Mouse (Mus musculus): Measurements from ENCODE around the gene Gmppb. TPM values are rescaled to one million over a fixed set of nuclear protein-coding genes. Genes with fewer than 3 reads are reported as not detected.

The Gmppb gene
- total RNA-seq, 1 experiment from 2014 or later, result 22.1 TPM

DNA sequence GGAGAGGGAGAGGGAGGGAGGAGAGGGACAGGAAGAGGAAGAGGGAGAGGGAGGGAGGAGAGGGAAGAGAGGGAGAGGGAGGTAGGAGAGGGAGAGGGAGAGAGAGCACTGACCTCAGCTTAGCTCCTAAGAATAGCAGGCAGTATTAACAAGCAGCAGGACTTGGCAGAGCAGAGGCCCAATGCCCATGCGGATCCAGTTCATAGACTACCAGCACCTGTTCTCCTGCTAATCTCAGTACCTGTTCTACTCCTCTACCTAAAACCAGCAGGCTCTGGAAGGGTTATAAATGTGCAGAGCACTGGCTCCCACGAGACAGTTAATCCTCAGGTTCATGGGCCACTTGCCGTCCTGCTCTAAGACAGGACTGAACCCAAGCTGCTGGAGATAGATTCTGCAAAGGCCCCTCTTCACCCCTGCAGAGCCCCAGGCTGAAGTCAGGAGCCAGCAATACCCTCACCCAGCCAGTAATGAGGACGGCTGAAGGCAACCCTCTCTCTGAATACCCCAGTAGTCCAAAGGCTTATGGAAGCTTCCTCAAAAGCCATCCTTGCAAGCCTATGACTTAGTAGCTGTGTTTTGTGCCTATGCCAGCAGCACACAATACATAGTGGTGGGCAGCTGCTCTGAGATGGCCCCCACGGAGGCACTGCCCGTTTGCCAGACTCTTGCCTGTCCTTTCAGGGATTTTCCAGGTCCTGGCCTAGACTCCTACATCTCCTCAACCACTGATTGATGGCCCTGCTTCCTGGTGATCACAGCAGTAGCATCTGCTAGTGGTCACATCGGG is 24.3 kb downstream of the Gmppb start:
- DNase-seq, result no peak

DNA sequence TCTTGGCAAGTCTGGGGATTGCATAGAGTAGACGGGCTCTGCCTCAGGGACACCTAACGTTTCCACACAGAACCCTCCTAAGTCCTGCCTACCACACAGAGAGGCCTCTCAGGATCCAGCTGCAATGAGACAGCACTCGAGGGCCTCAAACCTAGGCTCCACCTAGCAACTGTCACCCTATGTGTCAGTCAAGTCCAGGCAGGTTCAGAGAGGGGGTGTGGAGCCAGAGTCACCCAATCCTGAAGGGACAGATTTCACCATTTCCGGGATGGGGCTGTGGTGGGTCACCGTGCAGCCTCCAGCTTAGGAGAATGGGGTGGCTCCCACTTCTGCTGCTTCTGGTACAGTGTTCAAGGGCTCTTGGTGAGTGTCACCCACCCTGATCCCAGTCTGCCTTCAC is 31.1 kb downstream of the Gmppb start, which contains the start of gene Mst1:
Gene Mst1, plus strand, starts transcription at position 269 of the 400 bp plus-strand sequence.
- no peak for DNase-seq

DNA sequence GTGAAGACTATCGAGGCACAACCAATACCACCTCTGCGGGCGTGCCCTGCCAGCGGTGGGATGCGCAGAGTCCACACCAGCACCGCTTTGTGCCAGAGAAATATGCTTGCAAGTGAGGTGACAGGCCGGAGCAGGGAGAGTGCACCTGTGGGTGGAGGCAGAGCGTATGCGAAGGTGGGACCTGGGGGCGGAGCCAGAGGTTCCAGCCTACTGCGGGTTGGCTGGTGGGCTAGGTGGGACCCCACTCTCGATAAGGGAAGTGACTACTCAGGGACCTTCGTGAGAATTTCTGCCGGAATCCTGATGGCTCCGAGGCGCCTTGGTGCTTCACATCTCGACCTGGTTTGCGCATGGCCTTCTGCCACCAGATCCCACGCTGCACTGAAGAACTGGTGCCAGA is 33.5 kb downstream of the Gmppb start:
- no peak for DNase-seq

DNA sequence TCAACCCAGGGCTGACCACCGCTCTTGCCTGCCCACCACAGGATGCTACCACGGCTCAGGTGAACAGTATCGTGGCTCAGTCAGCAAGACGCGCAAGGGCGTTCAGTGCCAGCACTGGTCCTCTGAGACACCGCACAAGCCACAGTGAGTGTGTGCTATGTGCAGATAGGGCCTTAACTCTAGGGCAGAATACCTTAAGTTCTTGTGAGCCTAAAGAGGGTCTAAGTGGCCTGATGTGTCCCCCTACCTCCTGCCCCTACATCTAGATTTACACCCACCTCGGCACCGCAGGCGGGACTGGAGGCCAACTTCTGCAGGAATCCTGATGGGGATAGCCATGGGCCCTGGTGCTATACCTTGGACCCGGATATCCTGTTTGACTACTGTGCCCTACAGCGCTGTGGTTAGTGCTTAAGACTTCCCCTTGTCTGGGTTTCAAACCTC is 34.0 kb downstream of the Gmppb start, which contains the start of gene Rnf123:
Gene Rnf123, minus strand, starts transcription at position 359 of the 444 bp plus-strand sequence.
- no peak for DNase-seq

DNA sequence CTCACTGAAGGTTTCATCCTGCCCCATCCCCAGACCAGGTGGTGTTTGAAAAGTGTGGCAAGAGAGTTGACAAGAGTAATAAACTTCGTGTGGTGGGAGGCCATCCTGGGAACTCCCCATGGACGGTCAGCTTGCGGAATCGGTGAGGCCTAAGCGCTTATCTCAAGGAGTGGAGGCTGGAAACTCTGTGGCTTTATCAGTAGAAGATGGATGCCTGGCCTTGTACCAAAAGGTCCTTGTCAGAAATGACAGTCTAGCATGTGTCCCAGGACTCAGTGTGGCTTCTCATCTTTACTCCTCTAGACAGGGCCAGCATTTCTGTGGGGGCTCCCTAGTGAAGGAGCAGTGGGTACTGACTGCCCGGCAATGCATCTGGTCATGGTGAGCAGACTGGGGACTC is 34.5 kb downstream of the Gmppb start:
- no peak for DNase-seq

DNA sequence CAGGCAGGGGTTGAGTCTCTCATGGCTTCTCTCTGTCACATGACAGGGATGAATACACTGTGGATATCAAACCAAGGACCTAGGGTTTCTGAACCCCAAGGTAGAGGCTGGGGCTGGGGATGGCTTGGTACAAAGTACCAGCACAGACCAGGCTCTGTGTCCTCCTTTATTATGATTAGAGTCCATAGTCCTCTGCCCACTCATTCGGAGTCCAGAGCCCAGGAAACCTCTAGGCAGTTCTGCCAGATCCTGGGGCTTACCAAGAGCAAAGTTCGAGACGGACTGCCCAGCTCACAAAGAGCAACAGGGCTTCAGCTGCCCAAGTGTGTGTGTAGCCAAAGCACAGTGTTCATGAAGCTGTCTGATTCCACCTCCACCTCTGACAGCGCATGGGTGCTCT is 36.2 kb downstream of the Gmppb start:
- no peak for DNase-seq

DNA sequence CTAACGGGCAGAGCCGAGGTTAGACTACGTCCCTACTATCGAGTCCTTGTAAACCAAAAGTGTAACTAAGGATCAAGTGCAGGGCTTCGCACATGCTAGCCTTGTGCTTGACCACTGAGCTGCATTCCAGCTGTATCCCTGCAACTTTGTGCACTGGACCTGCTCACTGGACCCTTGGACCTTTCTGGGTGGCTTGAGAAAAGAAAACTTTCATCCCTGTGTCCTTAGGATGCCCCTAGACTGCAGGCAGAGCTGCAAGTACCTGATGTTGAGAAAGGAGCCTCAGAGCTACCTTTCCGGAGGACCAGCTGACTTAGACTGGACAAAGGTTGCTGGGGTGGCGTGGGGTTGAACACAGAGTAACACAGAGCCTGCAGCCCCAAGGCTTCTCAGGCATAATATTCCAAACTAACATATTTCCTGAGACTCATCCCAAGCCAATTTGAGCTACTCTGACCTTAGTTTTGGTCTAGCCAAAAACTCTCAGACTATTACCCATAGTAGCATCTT is 41.6 kb downstream of the Gmppb start:
- DNase-seq, result no peak

DNA sequence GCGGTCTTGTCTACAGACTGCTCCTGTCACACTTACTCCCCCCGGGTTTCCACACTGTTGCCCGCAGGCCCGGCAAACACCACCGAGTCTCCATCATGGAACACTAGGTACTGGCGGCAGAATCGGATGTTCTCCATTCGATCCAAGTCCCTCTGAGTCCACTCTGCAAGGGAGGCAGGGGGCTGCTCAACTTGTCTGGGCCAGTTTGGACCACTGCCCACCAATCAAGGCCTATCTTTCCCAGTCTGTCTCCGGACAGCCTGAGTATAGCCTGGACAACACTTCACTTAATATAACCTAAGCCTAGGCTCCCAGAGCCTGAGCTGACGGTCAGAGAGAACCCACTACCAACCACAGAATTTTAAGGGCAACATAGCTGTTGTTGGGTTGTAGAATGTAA is 44.5 kb downstream of the Gmppb start:
- DNase-seq, result no peak

DNA sequence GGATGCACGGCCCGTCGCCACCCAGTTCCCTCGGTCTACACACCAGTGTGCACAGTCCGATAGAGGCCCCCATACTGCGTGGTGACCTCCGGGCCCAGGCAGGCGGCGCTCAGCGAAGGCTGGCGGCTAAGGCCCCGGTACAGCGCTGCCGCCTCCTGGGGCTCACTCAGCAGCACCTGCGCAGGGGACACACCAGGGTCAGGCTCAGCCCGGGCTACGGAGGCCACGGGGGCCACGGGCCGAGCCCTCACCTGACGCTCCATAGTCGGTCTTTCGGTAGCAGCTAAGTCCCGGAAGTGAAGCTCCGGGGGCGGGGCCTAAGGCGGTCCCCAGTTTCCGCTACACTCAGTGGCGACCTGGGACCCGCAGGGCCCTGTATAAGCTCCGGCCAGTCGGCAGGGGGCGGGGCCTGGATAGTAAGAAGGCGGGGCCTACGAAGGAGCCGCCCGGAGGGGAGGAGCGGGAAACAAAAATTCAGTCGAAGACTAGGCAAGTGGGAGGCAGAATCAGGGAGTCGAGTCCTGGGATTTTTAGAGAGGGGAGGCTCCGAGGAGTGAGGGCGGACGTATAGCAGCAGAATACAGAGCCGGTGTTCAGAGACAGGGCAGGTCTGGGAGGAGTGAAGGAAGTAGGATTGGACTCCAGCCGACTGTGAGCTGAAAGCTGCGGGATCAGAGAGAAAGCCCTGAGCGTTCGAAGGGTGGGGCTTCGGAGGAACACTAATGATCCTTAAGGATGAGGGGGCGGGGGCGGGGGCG is 45.3 kb downstream of the Gmppb start, which contains the start of gene Apeh:
Gene Apeh, minus strand, starts transcription at position 423 of the 758 bp plus-strand sequence.
- DNase-seq, result peak; percentile 96

DNA sequence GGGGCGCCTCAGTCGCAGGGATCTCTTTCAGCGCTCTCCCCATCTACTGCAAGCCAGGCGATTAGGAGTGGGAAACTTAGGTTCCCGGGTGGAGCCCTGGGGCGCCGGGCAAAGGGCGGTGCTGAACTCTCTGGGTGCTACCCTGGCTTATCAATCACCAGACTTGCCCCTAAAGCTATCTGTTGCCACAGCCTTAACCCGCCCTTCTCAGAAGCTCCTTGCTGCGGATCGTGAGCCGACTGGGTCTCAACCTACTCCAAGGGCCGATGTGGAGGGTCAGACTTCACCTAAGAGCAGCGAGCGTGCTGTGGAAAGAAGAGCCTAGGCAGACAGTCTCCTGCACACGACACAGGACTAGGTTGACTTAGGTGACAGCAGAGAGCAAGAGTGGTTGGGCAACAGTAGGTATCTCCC is 46.0 kb downstream of the Gmppb start:
- DNase-seq, result no peak

DNA sequence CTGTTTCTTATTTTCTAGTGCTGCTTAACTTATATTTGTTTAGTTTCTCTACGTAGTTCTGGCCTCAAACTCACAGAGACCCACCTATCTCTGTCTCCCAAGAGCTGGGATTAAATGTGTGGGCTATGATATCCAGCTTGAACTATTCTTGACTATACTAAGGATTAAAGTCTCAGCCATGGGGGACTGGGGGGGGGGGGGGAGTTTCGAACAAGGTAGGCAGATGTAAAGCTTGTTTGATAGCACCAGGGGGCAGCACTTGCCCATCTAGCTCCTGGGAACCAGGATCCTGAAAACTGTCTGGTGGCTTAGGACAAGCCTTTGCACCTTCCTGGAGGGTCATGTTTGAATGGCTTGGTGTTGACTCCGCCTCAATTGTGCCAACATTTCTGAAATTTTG is 46.5 kb downstream of the Gmppb start:
- DNase-seq, result peak; percentile 54

DNA sequence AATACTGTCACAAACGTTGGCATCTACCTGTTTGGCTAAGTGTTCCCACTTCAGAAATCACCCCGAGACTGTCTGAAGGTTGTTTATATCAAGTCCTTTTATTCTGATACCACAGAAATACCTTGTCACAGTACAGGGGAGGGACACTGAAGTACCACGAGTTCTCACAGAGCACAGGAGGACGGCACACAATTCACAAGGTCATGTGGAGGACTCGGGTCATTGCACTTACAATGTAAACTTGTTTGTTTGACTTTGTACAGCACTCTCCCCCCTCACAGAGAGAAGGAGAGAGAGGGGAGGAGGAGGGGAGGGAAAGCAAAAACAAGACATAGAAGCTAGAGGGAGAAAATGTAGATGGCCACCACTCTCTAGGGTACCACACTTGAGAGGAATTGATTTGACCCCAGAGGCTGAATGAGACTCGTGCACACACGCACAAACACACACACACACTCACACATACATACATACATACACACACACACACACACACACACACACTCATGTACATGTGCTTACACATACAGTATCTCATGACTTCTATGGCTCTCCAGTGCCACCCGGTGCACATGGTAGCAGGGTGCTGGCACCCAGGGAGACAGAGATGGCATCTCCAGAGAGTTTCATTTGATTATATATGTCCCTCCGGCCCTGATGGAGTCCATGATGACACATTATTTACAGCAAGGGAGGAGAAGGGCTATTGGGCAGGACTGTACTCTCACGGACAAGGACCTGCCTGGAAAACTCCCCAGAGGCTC is 47.1 kb downstream of the Gmppb start:
- DNase-seq, result no peak

DNA sequence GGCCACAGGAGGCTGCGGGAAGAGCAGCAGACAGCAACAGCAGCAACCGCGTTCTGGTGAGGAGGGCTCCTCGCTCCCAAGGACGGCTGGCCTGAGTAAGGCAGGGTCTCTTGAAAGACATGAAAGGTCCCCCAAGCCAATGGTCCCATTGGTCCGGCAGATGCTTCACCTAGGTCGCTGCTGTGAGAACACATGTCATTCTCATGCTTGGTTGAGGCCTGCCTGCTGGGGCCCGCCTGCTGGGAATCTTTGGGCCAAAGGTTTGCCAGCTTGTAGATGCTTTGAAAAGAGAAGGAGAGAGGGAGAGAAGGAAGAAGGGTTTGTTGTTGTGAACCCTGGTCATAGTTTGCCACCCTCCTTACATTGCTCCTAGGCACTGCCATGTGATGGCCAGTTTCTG is 50.6 kb downstream of the Gmppb start:
- no peak for DNase-seq

Small RNAs within 50 kb of the gene (microRNA-seq; reads per million reads assigned to microRNA genes)
- gene Mir7088, result 0 to 0.71 reads per million in 2 experiments

Other genes starting within 250 kb of the Gmppb start
- 71.3 and 72.9 TPM in 2 replicates for gene Rbm6, start 176.0 kb upstream of the Gmppb start, total RNA-seq (2021)
- gene Mon1a, start 161.1 kb upstream of the Gmppb start, total RNA-seq (2021), result 15.8 and 18.9 TPM in 2 replicates
- 8.3 and 18.7 TPM in 2 replicates for gene Mst1r, start 142.4 kb upstream of the Gmppb start, total RNA-seq (2021)
- gene Actl11, start 120.8 kb upstream of the Gmppb start, total RNA-seq (2021), result not detected in 2 replicates
- gene Camkv, start 113.6 kb upstream of the Gmppb start, total RNA-seq (2021), result 2.4 and 3.1 TPM in 2 replicates
- 5.1 and 5.3 TPM in 2 replicates for gene Traip, start 99.1 kb upstream of the Gmppb start, total RNA-seq (2021)
- gene Uba7, start 73.7 kb upstream of the Gmppb start, total RNA-seq (2021), result 19.0 and 22.2 TPM in 2 replicates
- 0.46 TPM in 1 of 2 replicates, not detected in the other for gene Gm20661, start 66.2 kb upstream of the Gmppb start, total RNA-seq (2021)
- 5.7 and 6.4 TPM in 2 replicates for gene Inka1, start 63.4 kb upstream of the Gmppb start, total RNA-seq (2021)
- gene Cdhr4, start 56.7 kb upstream of the Gmppb start, total RNA-seq (2021), result 1.8 and 3.1 TPM in 2 replicates
- 2.8 TPM in 1 of 2 replicates, not detected in the other for gene Gm20662, start 52.9 kb upstream of the Gmppb start, total RNA-seq (2021)
- gene Ip6k1, start 46.7 kb upstream of the Gmppb start, total RNA-seq (2021), result 118 and 139 TPM in 2 replicates
- 3.5 and 9.6 TPM in 2 replicates for gene Amigo3, start 3.9 kb downstream of the Gmppb start, total RNA-seq (2021)
- 0.39 and 2.7 TPM in 2 replicates for gene Mst1, start 31.2 kb downstream of the Gmppb start, total RNA-seq (2021)
- gene Rnf123, start 34.1 kb downstream of the Gmppb start, total RNA-seq (2021), result 85.0 and 87.0 TPM in 2 replicates
- gene Apeh, start 45.4 kb downstream of the Gmppb start, total RNA-seq (2021), result 100 and 123 TPM in 2 replicates
- gene Bsn, start 141.1 kb downstream of the Gmppb start, total RNA-seq (2021), result 9.1 and 10.0 TPM in 2 replicates
- gene Dag1, start 214.7 kb downstream of the Gmppb start, total RNA-seq (2021), result 127 and 146 TPM in 2 replicates
- 17.8 and 22.3 TPM in 2 replicates for gene Nicn1, start 241.2 kb downstream of the Gmppb start, total RNA-seq (2021)
- gene Amt, start 247.6 kb downstream of the Gmppb start, total RNA-seq (2021), result 5.2 and 7.0 TPM in 2 replicates